Mouse (Mus musculus) kidney, adult 11 months (tissue): ENCODE data around the gene Sec13.

ENCODE experiments used
- DNase-seq: peaks from one replicate; pipeline ENCODE4 v3.0.0; 2022

The Sec13 gene

DNA sequence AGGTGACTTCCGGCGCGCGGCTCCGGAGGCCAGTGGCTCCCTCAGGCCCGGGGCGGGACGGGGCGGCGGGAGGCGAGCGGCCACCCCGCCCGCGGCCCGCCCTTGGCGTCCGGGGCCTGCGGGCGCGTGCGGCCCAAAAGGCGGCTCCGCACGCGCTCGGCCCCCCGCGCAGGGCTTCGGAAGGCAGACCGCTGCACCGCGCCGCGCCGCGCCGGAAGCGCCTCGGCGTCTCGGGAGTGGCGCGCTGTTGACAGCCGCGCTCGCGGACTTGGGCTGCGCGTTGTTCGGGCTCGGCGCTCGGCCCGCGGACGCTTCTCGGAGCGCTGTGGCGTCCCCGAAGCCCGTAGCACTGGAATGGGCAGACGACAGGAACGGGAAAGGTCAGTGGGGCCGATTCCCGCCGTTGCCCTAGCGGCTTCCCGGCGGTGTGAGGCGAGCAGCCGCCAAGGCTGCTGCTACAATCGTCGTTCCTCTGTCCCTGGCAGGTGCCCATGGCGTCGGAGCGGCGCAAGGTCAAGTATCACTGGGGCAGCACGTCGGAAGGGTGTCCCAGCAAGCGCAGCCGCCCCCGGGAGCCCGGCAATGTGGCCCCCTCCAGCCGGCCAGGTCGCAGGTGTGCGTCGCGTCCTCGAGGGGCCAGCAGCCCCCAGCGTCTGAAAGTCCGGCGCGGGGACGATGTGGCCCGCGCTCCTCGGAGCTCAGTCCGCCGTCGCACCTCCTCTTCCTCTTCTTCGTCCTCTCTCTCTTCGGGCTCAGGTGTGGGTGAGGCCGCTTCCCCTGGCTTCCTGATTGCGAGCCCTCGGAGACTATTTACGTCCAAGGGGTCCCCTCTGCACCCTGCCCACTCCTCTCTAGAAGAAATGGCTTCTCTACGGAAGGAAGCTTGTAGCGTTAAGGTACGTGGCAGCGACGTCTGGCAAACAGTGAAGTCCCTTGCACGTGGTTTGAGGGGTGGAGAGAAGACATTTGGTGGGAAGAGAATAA is 43.0 kb downstream of the Sec13 start:
- peak; percentile 46 for DNase-seq

DNA sequence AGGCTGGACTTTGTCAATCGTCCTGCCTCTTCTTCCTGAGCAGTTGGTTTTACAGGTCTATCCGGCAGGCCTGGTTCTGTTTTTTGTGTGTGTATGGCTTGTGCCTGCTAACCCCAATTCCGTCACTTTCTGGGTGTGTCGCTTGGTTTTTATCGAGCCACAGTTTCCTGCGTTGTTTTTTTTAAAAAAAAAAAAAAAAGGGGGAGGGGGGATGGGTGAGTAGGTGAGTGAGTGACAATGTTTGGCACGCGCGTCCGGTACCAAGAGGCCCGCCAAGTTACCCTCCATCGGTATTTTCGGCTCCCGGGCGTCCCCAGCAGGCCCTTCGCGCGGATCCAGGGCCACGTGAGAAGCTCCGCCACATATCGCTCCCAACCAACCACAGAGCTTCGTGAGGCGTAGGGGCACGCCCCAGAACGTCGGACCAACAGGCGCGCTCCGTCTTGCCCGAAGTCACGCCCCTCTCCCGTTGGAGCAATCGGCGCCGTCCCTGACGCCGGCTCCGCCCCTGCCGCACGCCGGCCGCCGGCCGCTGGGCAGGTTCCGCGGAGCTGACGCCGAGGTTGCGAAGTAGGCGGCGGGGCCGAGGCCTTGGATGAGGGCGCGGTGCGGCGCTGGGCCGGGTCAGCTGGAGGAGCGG is 43.8 kb downstream of the Sec13 start, which contains the start of gene Tatdn2:
Gene Tatdn2 (plus strand): TSS at position 469 of the 640 bp plus-strand sequence.
- DNase-seq = peak; percentile 99

DNA sequence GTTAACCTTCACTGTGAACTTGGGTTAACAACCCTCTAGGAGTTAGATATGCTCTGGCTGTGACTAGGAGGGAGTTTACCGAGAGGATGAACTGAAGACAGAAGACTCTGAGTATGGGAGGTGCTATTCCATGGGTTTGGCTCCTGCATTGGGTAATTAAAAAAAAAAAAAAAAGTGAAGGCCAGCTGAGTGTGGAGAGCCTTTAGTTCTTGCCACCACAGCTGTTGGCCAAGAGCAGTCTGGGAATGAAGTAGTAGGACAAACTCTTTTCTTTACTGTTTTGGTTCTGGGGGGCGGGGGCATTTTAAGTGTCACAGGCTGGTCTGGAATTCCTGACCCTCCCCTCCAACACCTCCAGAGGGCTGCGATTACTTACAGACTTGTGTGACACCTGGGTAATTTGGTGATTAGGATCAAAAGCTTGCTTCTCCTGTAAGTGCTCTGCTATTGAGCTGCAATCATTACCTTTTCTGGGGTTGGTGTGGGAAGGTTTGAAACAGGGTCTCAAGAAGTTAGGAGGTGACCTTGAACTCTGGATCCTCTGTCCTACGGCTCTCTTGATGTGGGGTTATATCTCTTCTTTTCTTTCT is 44.7 kb downstream of the Sec13 start:
- peak; percentile 14 for DNase-seq

DNA sequence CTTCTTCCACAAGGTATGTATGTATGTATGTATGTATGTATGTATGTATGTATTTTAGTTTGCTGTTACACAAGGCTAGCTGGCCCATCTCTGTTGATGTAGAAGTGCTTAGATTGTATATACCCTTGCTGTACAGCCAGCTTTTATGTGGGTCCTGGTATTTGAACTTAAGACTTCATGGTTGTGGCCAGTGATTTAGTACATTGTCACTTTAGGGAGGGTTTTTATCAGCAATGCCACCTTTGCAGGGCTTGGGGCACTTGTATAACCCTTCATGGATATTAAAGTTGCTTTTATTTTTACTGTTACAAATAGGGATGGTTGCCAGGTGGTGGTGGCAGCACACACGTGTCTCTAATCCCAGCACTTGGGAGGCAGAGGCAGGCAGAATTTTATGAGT is 45.3 kb downstream of the Sec13 start:
- no peak for DNase-seq

DNA sequence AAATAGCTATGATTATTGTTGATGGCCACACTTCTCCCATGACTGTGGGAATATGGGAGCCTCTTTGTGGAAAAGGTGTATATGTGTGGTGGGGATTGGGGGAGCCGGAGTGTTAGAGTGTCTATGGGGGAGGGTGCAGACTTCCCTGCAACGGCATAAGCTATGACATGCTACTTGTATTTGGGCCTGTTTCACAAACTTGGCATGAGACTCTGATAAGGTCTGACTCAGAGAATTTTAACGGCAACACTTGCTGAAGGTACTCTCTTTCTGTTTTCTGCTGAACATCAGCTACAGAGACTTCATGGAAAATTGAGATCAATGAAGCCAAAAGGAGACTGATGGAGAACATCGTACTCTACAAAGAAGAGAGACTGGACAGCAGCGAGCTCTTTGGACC is 47.2 kb downstream of the Sec13 start:
- no peak for DNase-seq

DNA sequence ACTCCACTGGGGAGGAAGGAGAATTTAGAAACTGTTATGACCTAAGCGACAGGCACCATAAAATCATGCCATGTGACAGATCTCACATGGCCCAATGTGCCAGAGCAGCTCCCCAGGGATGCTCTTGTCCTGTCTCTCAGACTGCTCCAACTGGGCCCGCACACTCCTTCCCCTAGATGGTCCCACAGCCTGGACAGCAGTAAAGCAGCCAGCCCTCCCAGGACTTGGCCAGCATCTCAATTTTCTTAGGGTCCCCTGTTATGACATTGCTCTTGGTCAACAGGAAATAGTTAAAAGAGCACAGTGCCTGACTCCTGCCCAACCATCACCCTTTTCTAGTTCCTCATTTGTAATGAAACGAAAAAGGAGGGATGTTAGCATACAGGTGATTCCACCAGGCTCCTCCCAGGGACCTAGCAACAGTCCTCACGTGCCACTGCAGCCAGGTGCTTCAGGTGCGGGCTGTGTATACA is 47.8 kb downstream of the Sec13 start:
- peak; percentile 33 for DNase-seq

DNA sequence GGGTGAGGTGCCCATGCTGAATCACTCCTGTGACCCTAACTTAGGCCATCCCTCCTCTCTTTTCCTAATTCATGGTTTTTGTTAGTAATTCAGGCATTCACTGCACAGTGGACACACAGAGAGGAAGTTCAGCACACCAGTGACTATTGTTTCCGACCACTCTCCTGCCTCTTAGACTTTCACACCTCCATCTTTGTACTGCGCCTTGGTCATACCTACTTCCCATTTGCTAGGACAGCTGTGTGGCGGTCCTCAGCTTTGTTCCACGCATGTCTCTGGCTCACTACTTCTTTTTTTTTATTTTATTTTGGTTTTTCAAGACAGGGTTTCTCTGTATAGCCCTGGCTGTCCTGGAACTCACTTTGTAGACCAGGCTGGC is 49.5 kb downstream of the Sec13 start:
- DNase-seq = no peak

DNA sequence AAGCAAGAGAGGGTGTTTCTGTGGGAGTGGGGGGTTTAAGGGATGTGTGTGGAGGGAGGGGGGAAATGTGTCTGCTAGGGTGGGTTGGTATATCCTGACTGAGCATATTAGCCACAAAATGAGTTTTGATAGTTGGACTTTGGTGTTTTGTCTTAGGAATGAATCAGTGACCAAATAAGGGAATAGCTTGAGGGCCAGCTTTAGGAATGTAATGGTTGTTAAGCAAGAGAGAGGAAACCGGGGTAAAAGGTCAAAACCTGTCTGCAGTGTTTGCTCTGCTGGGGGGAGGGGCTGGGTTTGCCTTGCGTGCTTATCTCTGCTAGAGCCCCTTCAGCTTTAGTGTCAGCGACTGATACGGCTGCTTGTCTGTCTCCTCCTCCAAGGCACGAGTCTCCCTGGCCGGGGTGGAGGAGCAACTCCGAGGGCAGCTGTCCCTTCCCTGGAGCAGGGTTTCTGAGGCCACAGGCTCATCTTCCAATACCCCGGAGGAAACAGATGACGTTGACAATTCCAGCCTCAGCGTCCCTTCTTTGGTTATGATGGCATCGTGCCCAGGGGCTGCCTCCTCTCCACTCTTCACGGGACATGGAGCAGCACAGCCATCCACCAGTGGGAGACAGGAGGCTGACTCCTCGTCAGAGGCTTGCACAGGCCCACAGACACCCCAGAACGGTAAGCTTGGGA is 50.0 kb downstream of the Sec13 start:
- peak; percentile 91 for DNase-seq

DNA sequence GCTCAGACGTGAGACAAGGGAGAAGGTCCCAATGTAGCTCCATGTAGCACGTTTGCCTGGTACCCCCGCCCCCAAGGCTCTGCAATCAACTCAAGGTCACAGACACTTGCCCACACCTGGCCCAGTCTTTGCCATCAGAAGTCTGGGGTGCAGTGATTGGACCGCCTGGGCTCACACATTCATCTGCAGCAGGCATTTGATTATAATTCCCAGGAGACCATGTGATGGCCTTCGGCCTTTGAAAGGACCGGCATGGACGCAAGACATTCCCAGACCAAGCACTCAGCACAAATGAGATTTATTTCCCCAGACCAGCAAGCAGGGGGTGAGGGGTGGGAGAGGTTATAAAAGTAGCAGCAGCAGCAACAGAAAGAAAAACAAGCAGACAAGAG is 50.5 kb downstream of the Sec13 start:
- peak; percentile 91 for DNase-seq

DNA sequence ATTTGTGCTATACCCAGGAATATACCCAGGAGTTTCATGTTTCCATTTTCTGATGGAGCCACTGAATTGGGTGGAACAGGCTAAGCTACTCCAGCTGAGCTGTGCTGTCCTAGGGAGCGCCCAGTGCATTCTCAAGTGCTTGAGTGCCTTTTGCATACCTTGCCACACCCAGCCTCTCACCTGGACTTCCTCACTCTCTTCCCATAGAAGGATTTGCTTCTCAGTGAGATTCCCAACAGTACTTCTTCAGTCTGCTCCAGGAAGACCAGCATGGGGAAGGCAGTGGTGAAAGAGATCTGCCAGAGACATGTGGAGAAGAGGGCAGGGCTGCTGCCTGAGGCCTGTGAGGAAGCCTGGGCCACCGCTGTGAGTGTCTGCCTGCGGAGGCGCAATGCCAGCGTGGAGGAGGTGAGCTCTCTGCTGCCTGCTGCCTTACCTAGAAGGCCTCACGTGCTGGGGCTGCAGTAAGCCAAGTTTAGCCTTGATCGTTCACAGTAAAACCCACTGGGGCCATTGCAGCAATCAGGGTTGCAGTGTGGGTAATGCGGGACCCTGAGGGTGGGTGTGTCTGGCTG is 53.9 kb downstream of the Sec13 start:
- DNase-seq = no peak

DNA sequence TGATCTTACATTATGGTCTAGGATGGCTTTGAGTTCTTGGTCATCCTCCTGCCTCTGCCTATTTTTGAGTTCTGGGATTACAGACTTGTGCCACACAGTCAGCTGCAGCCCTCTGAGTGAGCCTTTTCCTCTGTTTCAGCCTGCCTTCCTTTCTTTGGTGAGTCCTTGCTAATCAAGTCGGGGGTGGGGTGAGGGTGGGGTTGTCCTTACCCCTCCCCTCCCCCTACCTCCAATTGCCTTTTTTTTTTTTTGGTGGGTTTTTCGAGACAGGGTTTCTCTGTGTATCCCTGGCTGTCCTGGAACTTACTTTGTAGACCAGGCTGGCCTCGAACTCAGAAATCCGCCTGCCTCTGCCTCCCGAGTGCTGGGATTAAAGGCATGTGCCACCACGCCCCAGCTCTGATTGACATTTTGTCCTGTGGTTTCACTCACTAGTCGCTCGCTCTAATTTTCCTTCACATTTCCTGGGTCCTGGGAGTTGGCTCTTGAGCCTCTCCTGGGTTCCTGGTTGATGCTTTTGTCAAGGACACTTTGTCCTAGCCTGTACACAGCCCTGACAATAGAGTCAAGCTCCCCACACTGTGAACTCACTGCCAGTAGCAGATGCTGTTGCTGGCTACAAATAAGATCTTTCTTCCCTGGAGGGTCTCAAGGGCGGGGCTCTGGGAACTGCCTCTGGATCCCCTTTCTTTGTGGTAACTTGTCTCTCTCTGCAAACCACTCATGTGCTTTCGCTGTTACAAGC is 57.3 kb downstream of the Sec13 start:
- DNase-seq = no peak

DNA sequence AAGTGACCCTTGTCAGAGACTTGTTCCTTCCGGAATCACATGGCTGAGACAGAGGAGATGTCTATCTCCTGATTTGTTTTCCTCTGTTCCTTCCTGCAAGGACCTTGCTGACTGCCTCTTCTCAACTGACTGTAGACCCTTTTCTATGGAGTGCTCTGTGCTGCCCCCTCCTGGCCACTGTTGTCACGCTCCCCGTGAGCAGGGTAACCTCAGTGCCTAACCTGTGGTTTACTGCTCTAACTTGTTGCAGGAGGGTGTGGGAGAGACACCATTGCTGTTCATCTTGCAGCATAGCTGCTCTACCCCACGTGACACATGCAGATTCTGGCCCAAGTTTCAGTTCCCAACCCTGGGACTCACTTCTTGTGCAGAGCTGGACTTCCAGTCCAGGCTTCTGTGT is 59.3 kb downstream of the Sec13 start:
- DNase-seq = peak; percentile 87

DNA sequence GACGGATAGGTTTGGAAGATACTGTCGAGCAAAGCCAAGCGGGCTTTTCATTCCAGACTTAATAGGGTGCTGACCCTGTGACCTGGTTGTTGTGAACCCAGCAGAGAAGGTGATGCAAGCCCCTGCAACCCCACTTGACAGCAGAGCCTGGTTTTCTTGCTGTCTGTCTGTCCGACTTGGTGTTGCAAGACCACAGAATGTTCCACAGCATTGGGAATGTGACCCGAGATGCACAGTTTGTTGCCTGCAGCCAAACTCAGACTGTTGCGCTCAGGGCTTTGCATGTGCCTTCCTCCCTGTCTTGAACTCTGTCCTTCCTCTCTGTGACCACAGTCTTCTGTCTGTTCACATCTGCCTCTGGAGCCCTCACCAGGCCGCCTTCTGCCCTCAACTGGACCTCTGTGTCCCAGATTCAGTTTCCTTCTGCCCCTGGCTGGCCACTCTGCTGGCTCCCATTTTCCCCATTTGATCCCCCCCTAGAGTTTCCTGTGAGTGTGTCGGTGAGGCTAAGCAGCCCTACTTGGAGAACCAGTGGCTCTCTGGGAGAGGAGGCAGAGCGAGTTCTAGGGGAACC is 60.5 kb downstream of the Sec13 start:
- no peak for DNase-seq

DNA sequence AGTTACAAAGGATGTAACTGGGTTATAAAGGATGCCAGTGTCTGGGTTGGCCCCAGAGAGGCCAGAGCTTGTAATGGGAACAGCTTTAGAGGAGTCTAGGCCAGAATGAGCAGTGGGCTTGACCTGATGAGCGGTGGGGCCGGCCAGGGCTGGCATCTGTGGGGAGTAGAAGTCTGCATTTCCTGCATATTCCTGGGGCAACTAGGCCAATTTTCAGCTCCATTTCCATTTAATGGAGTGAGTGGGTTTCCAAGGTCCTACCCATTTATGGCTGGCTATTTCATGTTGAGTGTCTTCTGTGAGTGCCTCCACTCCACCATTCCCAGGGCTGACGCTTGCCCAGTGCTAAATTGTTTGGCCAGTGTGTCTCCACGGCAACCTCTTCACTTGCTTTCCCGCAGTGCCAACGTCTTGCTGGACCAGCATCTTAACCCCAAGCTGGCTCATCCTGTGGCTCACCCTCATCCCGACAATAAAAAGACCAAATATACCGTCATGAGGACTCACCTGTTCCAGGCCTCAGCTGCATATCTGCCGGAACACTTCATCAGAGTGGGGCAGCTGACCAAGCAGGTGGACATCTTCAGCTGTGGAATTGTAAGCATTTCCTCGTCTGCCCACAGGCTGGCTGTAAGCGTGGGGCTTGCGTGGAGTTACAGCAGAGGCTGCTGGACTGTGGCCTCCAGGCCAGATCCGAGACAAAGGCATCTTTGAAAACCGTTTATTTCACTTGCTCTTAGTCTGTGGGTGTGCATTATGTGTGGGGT is 62.1 kb downstream of the Sec13 start:
- no peak for DNase-seq
